Mouse (Mus musculus) midbrain, embryonic 13.5 days (tissue): ENCODE measurements around the gene Ablim1. TPM values are rescaled to one million over a fixed set of nuclear protein-coding genes. Genes with fewer than 3 reads are reported as not detected.

ENCODE experiments used
- ATAC-seq: fragments of 200-750 bp; cut with Nextera tagmentation; 2 replicates; pipeline ENCODE4 v1.8.0; 2017; ENCODE audit warnings: mild to moderate bottlenecking, moderate TSS enrichment, moderate library complexity
- H3K27ac ChIP-seq: fragments of 300-500 bp; sonication (generic); 2 replicates; pipeline ENCODE4 v1.5.1; 2015; ENCODE audit warnings: inconsistent platforms, mild to moderate bottlenecking, moderate library complexity
- H3K27me3 ChIP-seq: fragments of 300-500 bp; sonication (generic); 2 replicates; pipeline ENCODE4 v1.6.1; 2015; ENCODE audit warnings: mild to moderate bottlenecking, inconsistent platforms
- H3K36me3 ChIP-seq: fragments of 300-500 bp; sonication (generic); 2 replicates; pipeline ENCODE4 v1.6.1; 2015; ENCODE audit warnings: mild to moderate bottlenecking, inconsistent platforms
- H3K4me1 ChIP-seq: fragments of 300-500 bp; sonication (generic); replicated peaks from 2 replicates; pipeline ENCODE4 v1.6.1; 2015; ENCODE audit warnings: inconsistent platforms
- H3K4me2 ChIP-seq: fragments of 300-500 bp; sonication (generic); replicated peaks from 2 replicates; pipeline ENCODE4 v1.6.1; 2015; ENCODE audit warnings: moderate library complexity, mild to moderate bottlenecking, inconsistent platforms
- H3K4me3 ChIP-seq: fragments of 300-500 bp; sonication (generic); replicated peaks from 2 replicates; pipeline ENCODE4 v1.5.1; 2015; ENCODE audit warnings: mild to moderate bottlenecking, inconsistent platforms
- H3K9ac ChIP-seq: fragments of 300-500 bp; sonication (generic); replicated peaks from 2 replicates; pipeline ENCODE4 v1.6.1; 2015; ENCODE audit warnings: mild to moderate bottlenecking, inconsistent platforms
- H3K9me3 ChIP-seq: fragments of 300-500 bp; sonication (generic); 2 replicates; pipeline ENCODE4 v1.6.1; 2016; ENCODE audit warnings: mild to moderate bottlenecking, inconsistent platforms
- WGBS: fragments of 180-500 bp; shearing (Covaris S2); methylation state at CpG from one replicate; pipeline ENCODE4 v1.1.7; 2015; 5-methylcytosine and 5-hydroxymethylcytosine counted together
- polyA plus RNA-seq: library from polyadenylated mRNA; unstranded; fragments of >200 nt; fragmentation: Nextera tagmentation; extraction: Ambion mirVana; gene quantifications from 2 replicates; pipeline ENCODE4 v1.2.1, GENCODE M21; 2015

The Ablim1 gene
- polyA plus RNA-seq, 1 experiment from 2014 or later, result 34.4 TPM

- Histone ChIP-seq H3K36me3 (no peaks in the 10 kb centered on the region), H3K4me1 (peaks cover 17% of the 10 kb centered on the region), H3K9me3 (no peaks in the 10 kb centered on the region), H3K27me3 (peaks cover 4% of the 10 kb centered on the region; the same call in 1 of the 2 replicates), H3K27ac (no peak overlapping the region), H3K4me2 (no peak overlapping the region), H3K4me3 (no peak overlapping the region), H3K9ac (no peak overlapping the region)
- 91% methylated on average over 5 of the region's 5 CpGs for WGBS
- no peak for ATAC-seq
These were observed 314.1 kb downstream of the Ablim1 start for GRCm38 (mm10) chr19:57000592-57000991.

- H3K4me3 ChIP-seq, result no peak overlapping the region
- no peak overlapping the region for H3K9ac ChIP-seq
- H3K27me3 ChIP-seq, result 0 out of 2 replicates have a peak, but pooled peaks cover under 1% of the 10 kb centered on the region
- H3K27ac ChIP-seq, result no peak overlapping the region
- no peaks in the 10 kb centered on the region for H3K36me3 ChIP-seq
- H3K9me3 ChIP-seq, result no peaks in the 10 kb centered on the region
- peaks cover 17% of the 10 kb centered on the region for H3K4me1 ChIP-seq
- 61% methylated on average over 2 of the region's 2 CpGs for WGBS
- no peak for ATAC-seq
- no peak overlapping the region for H3K4me2 ChIP-seq
These were observed 314.9 kb downstream of the Ablim1 start for GRCm38 (mm10) chr19:56999781-57000180.

GRCm38 (mm10) chr19:56998910-56999309 lies 315.8 kb downstream of the Ablim1 start:
- peaks cover 17% of the 10 kb centered on the region for H3K4me1 ChIP-seq
- no peak overlapping the region for H3K4me2 ChIP-seq
- H3K27ac ChIP-seq, result no peak overlapping the region
- H3K27me3 ChIP-seq, result no peaks in the 10 kb centered on the region
- no peak overlapping the region for H3K4me3 ChIP-seq
- WGBS, result 69% methylated on average over 2 of the region's 2 CpGs
- no peak for ATAC-seq
- H3K9ac ChIP-seq, result no peak overlapping the region
- H3K36me3 ChIP-seq, result no peaks in the 10 kb centered on the region
- H3K9me3 ChIP-seq, result no peaks in the 10 kb centered on the region

- no peak for ATAC-seq
- Histone ChIP-seq H3K4me2 (no peak overlapping the region), H3K27ac (no peak overlapping the region), H3K4me3 (no peak overlapping the region), H3K9me3 (no peaks in the 10 kb centered on the region), H3K36me3 (no peaks in the 10 kb centered on the region), H3K4me1 (peaks cover 11% of the 10 kb centered on the region), H3K9ac (no peak overlapping the region), H3K27me3 (no peaks in the 10 kb centered on the region)
- 79% methylated on average over 4 of the region's 4 CpGs for WGBS
These were observed 316.4 kb downstream of the Ablim1 start for GRCm38 (mm10) chr19:56998331-56998730.

GRCm38 (mm10) chr19:56997164-56997599 lies 317.5 kb downstream of the Ablim1 start:
- Histone ChIP-seq H3K27me3 (no peaks in the 10 kb centered on the region), H3K4me2 (peak overlapping the region; percentile 25), H3K4me3 (no peak overlapping the region), H3K36me3 (no peaks in the 10 kb centered on the region), H3K9ac (no peak overlapping the region), H3K4me1 (peaks cover 9% of the 10 kb centered on the region), H3K9me3 (no peaks in the 10 kb centered on the region), H3K27ac (no peak overlapping the region)
- peak; percentile 64; the same call in 1 of the 2 replicates for ATAC-seq
- WGBS, result 5% methylated on average over 10 of the region's 10 CpGs

GRCm38 (mm10) chr19:56995441-56995840 lies 319.3 kb downstream of the Ablim1 start:
- no peaks in the 10 kb centered on the region for H3K36me3 ChIP-seq
- ATAC-seq, result no peak
- H3K9me3 ChIP-seq, result no peaks in the 10 kb centered on the region
- no peaks in the 10 kb centered on the region for H3K27me3 ChIP-seq
- no peak overlapping the region for H3K4me2 ChIP-seq
- 87% methylated on average over 4 of the region's 4 CpGs for WGBS
- H3K4me3 ChIP-seq, result no peak overlapping the region
- H3K4me1 ChIP-seq, result peaks cover 22% of the 10 kb centered on the region
- H3K9ac ChIP-seq, result no peak overlapping the region
- no peak overlapping the region for H3K27ac ChIP-seq

- H3K4me3 ChIP-seq, result no peak overlapping the region
- 69% methylated on average over 4 of the region's 4 CpGs for WGBS
- no peak overlapping the region for H3K27ac ChIP-seq
- no peaks in the 10 kb centered on the region for H3K36me3 ChIP-seq
- no peak overlapping the region for H3K4me2 ChIP-seq
- H3K4me1 ChIP-seq, result peaks cover 30% of the 10 kb centered on the region
- no peak overlapping the region for H3K9ac ChIP-seq
- no peaks in the 10 kb centered on the region for H3K9me3 ChIP-seq
- H3K27me3 ChIP-seq, result no peaks in the 10 kb centered on the region
- no peak for ATAC-seq
These were observed 320.1 kb downstream of the Ablim1 start for GRCm38 (mm10) chr19:56994653-56995052.

DNA sequence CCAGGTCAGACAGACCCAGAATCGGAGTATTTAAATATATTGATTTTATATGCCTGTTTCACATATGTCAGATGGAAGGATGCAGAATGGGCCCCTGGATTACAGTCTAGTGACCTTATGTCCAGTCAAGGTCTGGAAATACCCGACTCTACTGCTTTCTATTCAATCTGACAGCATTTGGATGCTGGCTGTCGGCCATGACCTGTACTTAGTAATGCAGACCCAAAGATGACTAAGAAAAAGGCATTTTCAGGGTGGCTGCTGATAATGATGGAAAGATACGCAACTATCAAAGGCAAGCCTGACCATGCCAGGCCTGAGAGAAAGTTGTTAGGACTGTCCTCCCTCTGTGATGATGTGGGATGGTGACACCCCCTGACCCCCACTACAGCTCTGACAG lies 321.0 kb downstream of the Ablim1 start:
- no peak overlapping the region for H3K4me3 ChIP-seq
- H3K27me3 ChIP-seq, result no peaks in the 10 kb centered on the region
- H3K4me1 ChIP-seq, result peaks cover 36% of the 10 kb centered on the region
- 80% methylated on average over 4 of the region's 4 CpGs for WGBS
- no peak overlapping the region for H3K9ac ChIP-seq
- no peaks in the 10 kb centered on the region for H3K9me3 ChIP-seq
- ATAC-seq, result no peak
- H3K27ac ChIP-seq, result no peak overlapping the region
- H3K4me2 ChIP-seq, result no peak overlapping the region
- H3K36me3 ChIP-seq, result no peaks in the 10 kb centered on the region

- Histone ChIP-seq H3K9me3 (no peaks in the 10 kb centered on the region), H3K4me1 (peaks cover 42% of the 10 kb centered on the region), H3K4me2 (no peak overlapping the region), H3K36me3 (no peaks in the 10 kb centered on the region), H3K27me3 (no peaks in the 10 kb centered on the region), H3K4me3 (no peak overlapping the region), H3K27ac (no peak overlapping the region), H3K9ac (no peak overlapping the region)
- no peak for ATAC-seq
- 72% methylated on average over 8 of the region's 8 CpGs for WGBS
These were observed 321.7 kb downstream of the Ablim1 start for GRCm38 (mm10) chr19:56992978-56993545.

DNA sequence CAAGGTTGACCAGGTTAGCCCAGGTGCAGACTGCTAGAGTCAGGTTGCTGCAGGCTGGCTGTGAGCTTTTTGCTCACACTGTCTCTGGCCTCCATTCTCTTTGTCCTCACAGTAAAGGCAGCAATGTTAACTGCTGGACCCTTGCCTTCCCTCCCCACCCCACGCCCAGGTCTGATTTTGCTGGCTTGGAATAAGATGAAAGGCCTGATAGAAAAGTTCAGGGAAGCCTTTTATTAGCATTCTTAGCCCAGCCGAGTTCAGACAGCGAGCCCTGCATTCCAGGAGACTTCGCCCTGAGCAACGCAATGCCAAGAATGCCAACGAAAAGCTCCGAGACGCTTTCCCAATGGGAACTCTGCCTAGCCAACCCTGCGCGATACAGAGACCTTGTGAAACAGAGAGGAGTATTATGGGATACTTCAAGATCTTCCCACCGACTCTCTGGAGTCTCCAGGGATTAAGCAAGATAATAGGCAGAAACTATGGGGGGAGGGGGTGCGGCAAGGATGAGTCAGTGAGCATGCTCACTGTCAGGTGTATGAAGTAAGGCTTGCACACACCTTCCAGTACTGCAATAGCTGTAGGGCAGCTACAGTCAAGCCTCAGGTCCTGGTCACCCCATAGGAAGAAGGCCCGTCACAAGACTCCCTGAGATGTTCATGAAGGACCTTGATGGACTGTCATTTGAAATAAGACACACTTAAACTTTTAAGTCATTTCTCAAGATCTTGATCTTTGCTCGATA lies 324.2 kb downstream of the Ablim1 start:
- H3K36me3 ChIP-seq, result no peaks in the 10 kb centered on the region
- H3K4me1 ChIP-seq, result peaks cover 33% of the 10 kb centered on the region
- no peaks in the 10 kb centered on the region for H3K27me3 ChIP-seq
- H3K4me3 ChIP-seq, result no peak overlapping the region
- peak overlapping the region; percentile 27 for H3K4me2 ChIP-seq
- no peak overlapping the region for H3K9ac ChIP-seq
- H3K27ac ChIP-seq, result peak overlapping the region; percentile 35
- peak; percentile 82 for ATAC-seq
- H3K9me3 ChIP-seq, result no peaks in the 10 kb centered on the region
- WGBS, result 15% methylated on average over 14 of the region's 14 CpGs

- no peak overlapping the region for H3K27ac ChIP-seq
- WGBS, result 88% methylated on average over 8 of the region's 8 CpGs
- H3K27me3 ChIP-seq, result no peaks in the 10 kb centered on the region
- no peak overlapping the region for H3K4me3 ChIP-seq
- H3K9ac ChIP-seq, result no peak overlapping the region
- H3K4me2 ChIP-seq, result no peak overlapping the region
- no peak for ATAC-seq
- H3K9me3 ChIP-seq, result no peaks in the 10 kb centered on the region
- H3K36me3 ChIP-seq, result no peaks in the 10 kb centered on the region
- H3K4me1 ChIP-seq, result peaks cover 33% of the 10 kb centered on the region
These were observed 325.5 kb downstream of the Ablim1 start for GRCm38 (mm10) chr19:56989171-56989570.

- Histone ChIP-seq H3K9ac (no peak overlapping the region), H3K27ac (no peak overlapping the region), H3K27me3 (no peaks in the 10 kb centered on the region), H3K36me3 (no peaks in the 10 kb centered on the region), H3K4me1 (peaks cover 11% of the 10 kb centered on the region), H3K4me2 (no peak overlapping the region), H3K9me3 (no peaks in the 10 kb centered on the region), H3K4me3 (no peak overlapping the region)
- ATAC-seq, result no peak
- WGBS, result 73% methylated on average over 4 of the region's 4 CpGs
These were observed 330.5 kb downstream of the Ablim1 start for GRCm38 (mm10) chr19:56984229-56984628.
